Mouse (Mus musculus) MEL (cell line): ENCODE data around the gene Gm20425.

Experiments used
- EP300 ChIP-seq, 2 experiments: IDR thresholded peaks; 2 replicates each; pipeline ENCODE4 v1.6.1; 2011; ENCODE audit warnings: improper control_type of control experiment in 2 of 2, low read length in 2 of 2, low read depth in 1 of 2, mild to moderate bottlenecking in 1 of 2
- MAZ ChIP-seq: IDR thresholded peaks from 2 replicates; pipeline ENCODE4 v1.6.1; 2012; ENCODE audit warnings: low read depth, mild to moderate bottlenecking, inconsistent platforms, low read length, improper control_type of control experiment
- POLR2A ChIP-seq, 2 experiments: IDR thresholded peaks; 2 replicates each; pipeline ENCODE4 v1.6.1; 2011 to 2012; ENCODE audit warnings: low read length in 2 of 2, mild to moderate bottlenecking in 2 of 2, control low read depth in 1 of 2, improper control_type of control experiment in 1 of 2, low read depth in 1 of 2, moderate library complexity in 1 of 2; ENCODE audit not compliant: control insufficient read depth in 1 of 2, insufficient read depth in 1 of 2, poor library complexity in 1 of 2
- POLR2AphosphoS2 ChIP-seq: IDR thresholded peaks from 2 replicates; pipeline ENCODE4 v1.6.1; 2011; ENCODE audit warnings: low read length, improper control_type of control experiment
- TAL1 ChIP-seq: IDR thresholded peaks from 2 replicates; pipeline ENCODE4 v1.6.1; 2012; ENCODE audit warnings: mild to moderate bottlenecking, inconsistent platforms, low read length, moderate library complexity, mixed read lengths
- UBTF ChIP-seq: IDR thresholded peaks from 2 replicates; pipeline ENCODE4 v1.6.1; 2012; ENCODE audit warnings: low read depth, mild to moderate bottlenecking, inconsistent platforms, low read length, improper control_type of control experiment, moderate library complexity, borderline replicate concordance; ENCODE audit not compliant: insufficient read depth
- ZKSCAN1 ChIP-seq: IDR thresholded peaks from 2 replicates; pipeline ENCODE4 v1.6.1; 2012; ENCODE audit warnings: low read depth, mild to moderate bottlenecking, inconsistent platforms, low read length, improper control_type of control experiment, moderate library complexity
- ZNF384 ChIP-seq: IDR thresholded peaks from 2 replicates; pipeline ENCODE4 v1.6.1; 2012; ENCODE audit warnings: low read depth, mild to moderate bottlenecking, inconsistent platforms, low read length, improper control_type of control experiment

DNA sequence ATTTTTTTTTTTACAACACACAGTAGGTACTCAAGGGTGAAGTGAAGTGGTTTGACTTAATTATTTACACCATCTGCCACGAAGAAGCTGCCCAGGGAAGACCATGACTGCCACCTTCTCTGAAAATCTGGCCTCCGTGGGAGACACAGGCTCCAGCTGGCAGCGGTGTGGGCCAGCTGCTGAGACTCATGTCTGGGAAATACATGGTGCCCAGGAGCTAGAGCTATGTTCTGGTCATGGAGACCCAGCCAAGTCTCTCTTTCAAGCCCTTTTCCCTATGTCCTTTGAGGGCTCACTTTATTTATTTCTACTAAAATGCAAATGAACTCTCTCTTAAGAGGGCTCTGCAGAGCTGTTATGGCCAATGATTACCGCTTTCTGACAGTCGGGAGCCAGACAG lies 76.8 kb downstream of the Gm20425 start:
- TF ChIP-seq POLR2AphosphoS2 (no peak), POLR2A (IDR thresholded peaks at IDR 0.05; ENCODE audit: control insufficient read depth in 1 of 2, insufficient read depth in 1 of 2, low read depth in 1 of 2, low read length in 2 of 2, poor library complexity in 1 of 2) (no peak), UBTF (no peak), ZNF384 (no peak), MAZ (no peak), TAL1 (no peak), EP300 (IDR thresholded peaks at IDR 0.05; ENCODE audit: low read depth in 1 of 2, low read length in 2 of 2) (no peak), ZKSCAN1 (no peak)
